Mouse (Mus musculus): ENCODE data around the gene Gm13275. TPM values are rescaled to one million over a fixed set of nuclear protein-coding genes. Genes with fewer than 3 reads are reported as not detected.
"Not testable (repeated sequence)": the region's sequence is repeated elsewhere in the genome, so short reads cannot be mapped to it uniquely, and the experiment has no call there.

The Gm13275 gene
- polyA plus RNA-seq (2015; fragmentation: Nextera tagmentation; extraction: Ambion mirVana), result not detected in 2 replicates

DNA sequence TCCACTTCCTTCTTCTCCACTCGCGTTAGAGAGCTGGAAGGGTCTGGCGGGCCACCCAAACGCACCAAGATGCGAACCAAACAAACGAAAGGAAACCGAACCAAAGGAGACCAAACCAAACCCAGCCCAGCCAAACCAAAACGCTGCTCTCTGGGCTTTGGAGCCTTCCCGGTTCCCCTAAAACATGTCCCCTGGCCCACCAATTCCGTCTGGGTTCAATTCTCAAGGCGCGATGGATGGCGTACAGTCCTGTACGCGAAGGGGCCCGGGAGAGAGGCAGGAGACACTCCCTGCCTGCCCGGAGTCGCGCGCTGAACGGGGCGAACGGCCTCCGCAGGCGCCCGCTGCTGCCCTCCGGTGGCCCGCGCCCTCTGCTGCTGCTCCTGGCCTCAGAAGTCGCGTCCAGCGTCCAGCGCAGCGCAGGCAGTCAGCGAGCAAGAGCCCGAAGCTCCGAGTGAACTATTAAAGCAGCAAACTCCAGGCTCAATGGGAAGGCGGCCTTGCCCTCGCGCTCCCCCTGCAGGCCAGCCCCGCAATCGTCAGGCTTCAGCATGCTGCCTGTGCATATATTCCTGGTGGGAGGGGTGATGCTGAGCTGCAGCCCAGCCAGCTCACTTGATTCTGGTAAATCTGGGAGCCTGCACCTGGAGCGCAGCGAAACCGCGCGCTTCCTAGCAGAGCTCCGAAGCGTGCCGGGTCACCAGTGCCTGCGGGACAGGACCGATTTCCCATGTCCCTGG, at the start of gene Gm13275:
Gm13275 (plus strand) TSS at position 552 of the 740 bp plus-strand sequence.
- not testable (repeated sequence) for H3K27me3 ChIP-seq (replicated peaks); H3K4me2 ChIP-seq; H3K27ac ChIP-seq; H3K4me1 ChIP-seq; H3K36me3 ChIP-seq (replicated peaks); H3K4me3 ChIP-seq; ATAC-seq (replicated peaks); H3K9ac ChIP-seq; H3K9me3 ChIP-seq
- 1% methylated on average over 18 of the region's 52 CpGs for WGBS

DNA sequence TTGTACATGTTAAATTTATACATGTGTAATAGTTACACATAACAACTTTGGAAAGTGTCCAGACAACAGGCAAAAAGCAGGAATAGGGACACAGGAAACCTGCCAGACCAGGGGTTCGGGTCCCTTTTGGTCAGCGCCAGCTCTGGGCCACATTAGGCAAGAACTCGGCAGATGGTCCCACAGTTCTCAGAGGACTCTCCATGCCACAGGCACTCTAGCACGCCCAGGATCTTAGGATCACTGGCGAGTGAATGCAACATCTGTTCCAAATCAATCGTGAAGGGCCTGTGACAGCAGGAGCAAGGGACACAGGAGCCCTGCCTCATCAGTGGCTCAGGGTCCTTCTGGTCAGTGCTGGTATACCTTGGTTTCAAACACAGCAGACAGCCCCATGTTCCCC, 44.4 kb upstream of the Gm13275 start:
- Histone ChIP-seq H3K36me3 (replicated peaks) (no peaks in the 10 kb centered on the region), H3K4me3 (no peak overlapping the region), H3K27me3 (replicated peaks) (no peaks in the 10 kb centered on the region), H3K9ac (no peak overlapping the region), H3K4me2 (no peak overlapping the region), H3K27ac (no peak overlapping the region), H3K9me3 (no peaks in the 10 kb centered on the region), H3K4me1 (no peaks in the 10 kb centered on the region)
- WGBS, result 56% methylated on average over 6 of the region's 6 CpGs
- ATAC-seq (replicated peaks), result no peak

DNA sequence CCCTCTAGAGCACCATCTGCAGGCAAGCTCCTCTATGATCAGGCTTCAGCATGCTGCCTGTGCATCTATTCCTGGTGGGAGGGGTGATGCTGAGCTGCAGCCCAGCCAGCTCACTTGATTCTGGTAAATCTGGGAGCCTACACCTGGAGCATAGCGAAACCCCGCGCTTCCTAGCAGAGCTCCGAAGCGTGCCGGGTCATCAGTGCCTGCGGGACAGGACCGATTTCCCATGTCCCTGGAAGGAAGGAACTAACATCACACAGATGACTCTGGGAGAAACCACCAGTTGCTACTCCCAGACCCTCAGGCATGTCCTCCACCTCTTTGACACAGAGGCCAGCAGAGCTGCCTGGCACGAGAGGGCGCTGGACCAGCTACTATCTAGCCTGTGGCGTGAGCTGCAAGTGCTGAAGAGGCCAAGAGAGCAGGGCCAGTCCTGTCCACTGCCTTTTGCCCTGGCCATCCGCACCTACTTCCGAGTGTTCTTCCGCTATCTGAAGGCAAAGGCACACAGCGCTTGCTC, 39.4 kb upstream of the Gm13275 start, which contains the start of gene Gm13271:
Gm13271 (plus strand) TSS at position 51 of the 523 bp plus-strand sequence.
- H3K4me1 ChIP-seq, result not testable (repeated sequence)
- 77% methylated on average over 15 of the region's 15 CpGs for WGBS

DNA sequence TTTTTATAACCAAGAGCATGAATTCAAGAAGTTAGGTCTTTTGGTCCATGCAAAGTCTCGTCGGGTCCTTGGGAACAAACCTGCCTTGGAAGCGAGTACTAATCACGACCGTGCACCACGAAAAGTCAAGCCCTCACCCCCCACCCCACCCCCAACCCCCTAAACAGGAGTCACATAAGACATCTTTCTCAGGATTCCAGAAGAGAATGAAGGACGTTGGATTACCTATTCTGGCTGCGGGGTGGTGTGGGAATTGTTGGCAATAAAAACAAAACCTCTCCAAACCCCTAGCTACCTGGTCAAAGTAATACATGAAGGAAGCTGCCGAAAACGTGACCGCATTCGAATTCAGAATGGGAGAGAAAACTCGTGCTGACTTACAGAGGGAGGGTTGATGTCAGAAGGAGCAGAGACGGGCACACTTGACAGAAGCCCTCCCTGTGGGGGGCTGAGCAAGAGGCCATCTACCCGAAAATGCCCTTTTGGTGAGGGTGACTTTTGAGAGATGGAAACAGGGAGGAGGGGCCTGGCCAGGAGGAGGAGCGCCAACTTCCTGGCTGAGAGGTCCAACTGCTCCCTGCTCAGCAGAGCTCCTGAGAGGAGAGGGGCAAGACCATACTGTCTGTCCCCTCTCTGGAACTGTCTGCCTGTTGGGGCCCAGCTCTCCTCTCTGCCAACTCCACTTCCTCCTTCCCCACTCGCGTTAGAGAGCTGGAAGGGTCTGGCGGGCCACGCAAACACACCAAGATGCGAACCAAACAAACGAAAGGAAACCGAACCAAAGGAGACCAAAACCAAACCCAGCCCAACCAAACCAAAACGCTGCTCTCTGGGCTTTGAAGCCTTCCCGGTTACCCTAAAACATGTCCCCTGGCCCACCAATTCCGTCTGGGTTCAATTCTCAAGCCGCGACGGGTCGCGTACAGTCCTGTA, 37.4 kb upstream of the Gm13275 start:
- peak overlapping the region; percentile 71 for H3K27ac ChIP-seq
- ATAC-seq (replicated peaks), result not testable (repeated sequence)
- peak overlapping the region; percentile 47 for H3K4me3 ChIP-seq

More for the DNA sequence above, 39.4 kb upstream of the Gm13275 start, which contains the start of gene Gm13271:
- not testable (repeated sequence) for H3K9ac ChIP-seq; H3K36me3 ChIP-seq (replicated peaks); H3K27me3 ChIP-seq (replicated peaks); ATAC-seq (replicated peaks); H3K9me3 ChIP-seq; H3K4me3 ChIP-seq; H3K4me2 ChIP-seq; H3K27ac ChIP-seq

DNA sequence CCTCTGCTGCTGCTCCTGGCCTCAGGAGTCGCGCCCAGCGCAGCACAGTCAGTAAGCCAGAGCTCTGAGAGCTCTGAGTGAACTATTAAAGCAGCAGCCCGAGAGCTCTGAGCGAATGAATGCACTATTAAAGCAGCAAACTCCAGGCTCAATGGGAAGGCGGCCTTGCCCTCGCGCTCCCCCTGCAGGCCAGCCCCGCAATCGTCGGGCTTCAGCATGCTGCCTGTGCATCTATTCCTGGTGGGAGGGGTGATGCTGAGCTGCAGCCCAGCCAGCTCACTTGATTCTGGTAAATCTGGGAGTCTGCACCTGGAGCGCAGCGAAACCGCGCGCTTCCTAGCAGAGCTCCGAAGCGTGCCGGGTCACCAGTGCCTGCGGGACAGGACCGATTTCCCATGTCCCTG, 36.7 kb upstream of the Gm13275 start:
- 0% methylated on average over 21 of the region's 21 CpGs for WGBS
- not testable (repeated sequence) for H3K36me3 ChIP-seq (replicated peaks); H3K9me3 ChIP-seq; H3K27me3 ChIP-seq (replicated peaks); H3K4me1 ChIP-seq
- peak overlapping the region; percentile 47 for H3K4me3 ChIP-seq
- peak overlapping the region; percentile 53 for H3K9ac ChIP-seq
- peak overlapping the region; percentile 71 for H3K27ac ChIP-seq
- ATAC-seq (replicated peaks), result peak; percentile 100
- peak overlapping the region; percentile 91 for H3K4me2 ChIP-seq

More for the DNA sequence above, 37.4 kb upstream of the Gm13275 start:
- not testable (repeated sequence) for H3K36me3 ChIP-seq (replicated peaks); H3K27me3 ChIP-seq (replicated peaks); H3K9me3 ChIP-seq; H3K4me1 ChIP-seq
- WGBS, result 9% methylated on average over 29 of the region's 31 CpGs
- Histone ChIP-seq H3K4me2 (peak overlapping the region; percentile 91), H3K9ac (peak overlapping the region; percentile 53)

DNA sequence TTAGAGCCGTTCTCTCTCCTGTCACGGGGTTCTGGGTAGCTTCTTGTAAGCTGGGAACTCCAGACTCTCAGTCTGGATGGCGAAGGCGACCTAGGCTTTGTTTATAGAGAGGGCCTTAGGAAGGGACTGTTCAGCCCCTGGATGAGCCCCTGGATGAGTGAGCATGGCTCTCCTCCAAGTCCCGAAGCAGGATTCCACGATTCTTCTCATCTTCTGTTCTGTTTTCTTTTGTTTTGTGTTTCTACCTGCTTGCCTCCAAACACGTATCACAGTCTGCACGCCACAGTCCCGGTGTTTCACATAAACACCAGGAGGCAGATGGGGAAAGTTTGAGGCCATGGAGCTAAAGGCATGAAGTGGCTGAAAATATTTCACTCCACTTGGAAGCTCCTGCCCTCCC, 35.5 kb upstream of the Gm13275 start:
- not testable (repeated sequence) for H3K4me1 ChIP-seq; H3K4me3 ChIP-seq; H3K9ac ChIP-seq; H3K27me3 ChIP-seq (replicated peaks); H3K4me2 ChIP-seq; H3K27ac ChIP-seq; H3K36me3 ChIP-seq (replicated peaks); H3K9me3 ChIP-seq; ATAC-seq (replicated peaks)
- WGBS, result 84% methylated on average over 9 of the region's 9 CpGs

DNA sequence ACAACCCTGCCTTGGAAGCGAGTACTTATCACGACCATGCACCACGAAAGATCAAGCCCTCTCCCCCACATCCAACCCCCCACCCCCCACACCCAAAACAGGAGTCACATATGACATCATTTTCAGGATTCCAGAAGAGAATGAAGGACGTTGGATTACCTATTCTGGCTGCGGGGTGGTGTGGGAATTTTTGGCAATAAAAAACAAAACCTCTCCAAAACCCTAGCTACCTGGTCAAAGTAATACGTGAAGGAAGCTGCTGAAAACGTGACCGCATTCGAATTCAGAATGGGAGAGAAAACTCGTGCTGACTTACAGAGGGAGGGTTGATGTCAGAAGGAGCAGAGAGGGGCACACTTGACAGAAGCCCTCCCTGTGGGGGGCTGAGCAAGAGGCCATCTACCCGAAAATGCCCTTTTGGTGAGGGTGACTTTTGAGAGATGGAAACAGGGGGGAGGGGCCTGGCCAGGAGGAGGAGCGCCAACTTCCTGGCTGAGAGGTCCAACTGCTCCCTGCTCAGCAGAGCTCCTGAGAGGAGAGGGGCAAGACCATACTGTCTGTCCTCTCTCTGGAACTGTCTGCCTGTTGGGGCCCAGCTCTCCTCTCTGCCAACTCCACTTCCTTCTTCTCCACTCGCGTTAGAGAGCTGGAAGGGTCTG, 34.5 kb upstream of the Gm13275 start, which contains the start of gene Gm13283:
Gm13283 (plus strand) TSS at position 510 of the 659 bp plus-strand sequence.
- Histone ChIP-seq H3K4me2 (peak within 1 kb of the TSS; percentile 69), H3K4me3 (peak within 1 kb of the TSS; percentile 34)
- not testable (repeated sequence) for H3K9ac ChIP-seq; H3K9me3 ChIP-seq; H3K27ac ChIP-seq; ATAC-seq (replicated peaks); H3K4me1 ChIP-seq; H3K27me3 ChIP-seq (replicated peaks); H3K36me3 ChIP-seq (replicated peaks)
- WGBS, result 24% methylated on average over 10 of the region's 14 CpGs

DNA sequence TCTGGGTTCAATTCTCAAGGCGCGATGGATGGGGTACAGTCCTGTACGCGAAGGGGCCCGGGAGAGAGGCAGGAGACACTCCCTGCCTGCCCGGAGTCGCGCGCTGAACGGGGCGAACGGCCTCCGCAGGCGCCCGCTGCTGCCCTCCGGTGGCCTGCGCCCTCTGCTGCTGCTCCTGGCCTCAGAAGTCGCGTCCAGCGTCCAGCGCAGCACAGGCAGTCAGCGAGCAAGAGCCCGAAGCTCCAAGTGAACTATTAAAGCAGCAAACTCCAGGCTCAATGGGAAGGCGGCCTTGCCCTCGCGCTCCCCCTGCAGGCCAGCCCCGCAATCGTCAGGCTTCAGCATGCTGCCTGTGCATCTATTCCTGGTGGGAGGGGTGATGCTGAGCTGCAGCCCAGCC, 33.9 kb upstream of the Gm13275 start:
- not testable (repeated sequence) for H3K9ac ChIP-seq; ATAC-seq (replicated peaks); H3K4me1 ChIP-seq; H3K9me3 ChIP-seq; H3K27me3 ChIP-seq (replicated peaks); H3K27ac ChIP-seq; H3K36me3 ChIP-seq (replicated peaks)
- H3K4me2 ChIP-seq, result peak overlapping the region; percentile 69
- peak overlapping the region; percentile 34 for H3K4me3 ChIP-seq
- WGBS, result 0% methylated on average over 23 of the region's 28 CpGs

DNA sequence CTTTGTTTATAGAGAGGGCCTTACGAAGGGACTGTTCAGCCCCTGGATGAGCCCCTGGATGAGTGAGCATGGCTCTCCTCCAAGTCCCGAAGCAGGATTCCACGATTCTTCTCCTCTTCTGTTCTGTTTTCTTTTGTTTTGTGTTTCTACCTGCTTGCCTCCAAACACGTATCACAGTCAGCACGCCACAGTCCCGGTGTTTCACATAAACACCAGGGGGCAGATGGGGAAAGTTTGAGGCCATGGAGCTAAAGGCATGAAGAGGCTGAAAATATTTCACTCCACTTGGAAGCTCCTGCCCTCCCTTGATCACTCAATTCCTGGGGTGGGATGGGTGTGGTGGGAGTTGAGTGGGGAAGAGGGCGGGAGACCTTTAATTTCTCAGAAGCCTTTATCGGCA, 32.5 kb upstream of the Gm13275 start:
- WGBS, result 64% methylated on average over 6 of the region's 8 CpGs
- not testable (repeated sequence) for H3K4me2 ChIP-seq; H3K9me3 ChIP-seq; H3K27me3 ChIP-seq (replicated peaks); H3K36me3 ChIP-seq (replicated peaks); H3K4me3 ChIP-seq; H3K9ac ChIP-seq; H3K27ac ChIP-seq; ATAC-seq (replicated peaks); H3K4me1 ChIP-seq

DNA sequence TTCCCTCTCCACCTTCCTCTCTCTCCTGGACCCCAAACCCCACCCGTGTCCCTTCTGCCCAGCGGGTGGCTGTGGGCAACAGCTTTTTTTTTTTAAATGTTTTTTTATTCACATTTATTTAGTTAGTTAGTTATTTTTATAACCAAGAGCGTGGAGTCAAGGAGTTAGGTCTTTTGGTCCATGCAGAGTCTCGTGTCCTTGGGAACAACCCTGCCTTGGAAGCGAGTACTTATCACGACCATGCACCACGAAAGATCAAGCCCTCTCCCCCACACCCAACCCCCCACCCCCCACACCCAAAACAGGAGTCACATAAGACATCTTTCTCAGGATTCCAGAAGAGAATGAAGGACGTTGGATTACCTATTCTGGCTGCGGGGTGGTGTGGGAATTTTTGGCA, 31.9 kb upstream of the Gm13275 start:
- not testable (repeated sequence) for ATAC-seq (replicated peaks); H3K4me3 ChIP-seq; H3K4me1 ChIP-seq; H3K4me2 ChIP-seq; H3K9ac ChIP-seq; H3K27ac ChIP-seq; H3K9me3 ChIP-seq; H3K36me3 ChIP-seq (replicated peaks); H3K27me3 ChIP-seq (replicated peaks)
- 43% methylated on average over 9 of the region's 9 CpGs for WGBS

DNA sequence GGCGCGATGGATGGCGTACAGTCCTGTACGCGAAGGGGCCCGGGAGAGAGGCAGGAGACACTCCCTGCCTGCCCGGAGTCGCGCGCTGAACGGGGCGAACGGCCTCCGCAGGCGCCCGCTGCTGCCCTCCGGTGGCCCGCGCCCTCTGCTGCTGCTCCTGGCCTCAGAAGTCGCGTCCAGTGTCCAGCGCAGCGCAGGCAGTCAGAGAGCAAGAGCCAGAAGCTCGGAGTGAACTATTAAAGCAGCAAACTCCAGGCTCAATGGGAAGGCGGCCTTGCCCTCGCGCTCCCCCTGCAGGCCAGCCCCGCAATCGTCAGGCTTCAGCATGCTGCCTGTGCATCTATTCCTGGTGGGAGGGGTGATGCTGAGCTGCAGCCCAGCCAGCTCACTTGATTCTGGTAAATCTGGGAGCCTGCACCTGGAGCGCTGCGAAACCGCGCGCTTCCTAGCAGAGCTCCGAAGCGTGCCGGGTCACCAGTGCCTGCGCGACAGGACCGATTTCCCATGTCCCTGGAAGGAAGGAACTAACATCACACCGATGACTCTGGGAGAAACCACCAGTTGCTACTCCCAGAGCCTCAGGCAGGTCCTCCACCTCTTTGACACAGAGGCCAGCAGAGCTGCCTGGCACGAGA, 30.8 kb upstream of the Gm13275 start:
- not testable (repeated sequence) for H3K36me3 ChIP-seq (replicated peaks); H3K27me3 ChIP-seq (replicated peaks); H3K9ac ChIP-seq; ATAC-seq (replicated peaks); H3K4me1 ChIP-seq; H3K9me3 ChIP-seq; H3K27ac ChIP-seq
- 3% methylated on average over 33 of the region's 42 CpGs for WGBS
- Histone ChIP-seq H3K4me3 (peak overlapping the region; percentile 38), H3K4me2 (peak overlapping the region; percentile 63)
